Mouse (Mus musculus) forebrain, embryonic 12.5 days (tissue): ENCODE results near the gene Impdh2. TPM values are rescaled to one million over a fixed set of nuclear protein-coding genes. Genes with fewer than 3 reads are reported as not detected.

Source experiments
- ATAC-seq: fragments of 200-750 bp; cut with Nextera tagmentation; 2 replicates; pipeline ENCODE4 v1.8.0; 2017; ENCODE audit warnings: moderate TSS enrichment; ENCODE audit not compliant: low FRiP score
- H3K27ac ChIP-seq: fragments of 300-500 bp; sonication (generic); 2 replicates; pipeline ENCODE4 v1.5.1; 2016; ENCODE audit warnings: mild to moderate bottlenecking
- H3K27me3 ChIP-seq: fragments of 300-500 bp; sonication (generic); 2 replicates; pipeline ENCODE4 v1.6.1; 2016; ENCODE audit warnings: mild to moderate bottlenecking
- H3K36me3 ChIP-seq: fragments of 300-500 bp; sonication (generic); replicated peaks from 2 replicates; pipeline ENCODE4 v1.6.1; 2016; ENCODE audit warnings: mild to moderate bottlenecking
- H3K4me1 ChIP-seq: fragments of 300-500 bp; sonication (generic); 2 replicates; pipeline ENCODE4 v1.6.1; 2016
- H3K4me2 ChIP-seq: fragments of 300-500 bp; sonication (generic); 2 replicates; pipeline ENCODE4 v1.6.1; 2016; ENCODE audit warnings: mild to moderate bottlenecking, moderate library complexity
- H3K4me3 ChIP-seq: fragments of 300-500 bp; sonication (generic); replicated peaks from 2 replicates; pipeline ENCODE4 v1.5.1; 2016; ENCODE audit warnings: mild to moderate bottlenecking
- H3K9ac ChIP-seq: fragments of 300-500 bp; sonication (generic); 2 replicates; pipeline ENCODE4 v1.6.1; 2016; ENCODE audit warnings: mild to moderate bottlenecking
- H3K9me3 ChIP-seq: fragments of 300-500 bp; sonication (generic); 2 replicates; pipeline ENCODE4 v1.6.1; 2016
- WGBS: fragments of 180-500 bp; shearing (Covaris S2); methylation state at CpG from one replicate; pipeline ENCODE4 v1.1.7; 2016; 5-methylcytosine and 5-hydroxymethylcytosine counted together
- polyA plus RNA-seq: library from polyadenylated mRNA; unstranded; fragments of >200 nt; fragmentation: Nextera tagmentation; extraction: Ambion mirVana; gene quantifications from 2 replicates; pipeline ENCODE4 v1.2.1, GENCODE M21; 2016

Gene Impdh2
- polyA plus RNA-seq, 1 experiment from 2014 or later, result 159 TPM

- Histone ChIP-seq H3K4me2 (no peak overlapping the region), H3K9ac (no peak overlapping the region), H3K27me3 (no peaks in the 10 kb centered on the region), H3K36me3 (peaks cover 66% of the 10 kb centered on the region), H3K27ac (0 out of 2 replicates have a peak overlapping the region, but pooled peaks have one; percentile 2), H3K4me1 (peaks cover 77% of the 10 kb centered on the region), H3K4me3 (no peak overlapping the region), H3K9me3 (no peaks in the 10 kb centered on the region)
- WGBS, result 88% methylated on average over 10 of the region's 10 CpGs
- no peak for ATAC-seq
Measured at GRCm38 (mm10) chr9:108572321-108572720, 12.2 kb downstream of the Impdh2 start.

- H3K4me2 ChIP-seq, result peak overlapping the region; percentile 15; the same call in 1 of the 2 replicates
- no peaks in the 10 kb centered on the region for H3K9me3 ChIP-seq
- no peaks in the 10 kb centered on the region for H3K27me3 ChIP-seq
- peak overlapping the region; percentile 36; the same call in 1 of the 2 replicates for H3K27ac ChIP-seq
- no peak overlapping the region for H3K4me3 ChIP-seq
- WGBS, result 47% methylated on average over 26 of the region's 26 CpGs
- H3K9ac ChIP-seq, result 0 out of 2 replicates have a peak overlapping the region, but pooled peaks have one; percentile 17
- no peak for ATAC-seq
- peaks cover 71% of the 10 kb centered on the region for H3K4me1 ChIP-seq
- H3K36me3 ChIP-seq, result peaks cover 66% of the 10 kb centered on the region
Measured at GRCm38 (mm10) chr9:108573774-108574690, 13.9 kb downstream of the Impdh2 start.

GRCm38 (mm10) chr9:108574921-108575320 is 14.8 kb downstream of the Impdh2 start:
- no peaks in the 10 kb centered on the region for H3K9me3 ChIP-seq
- H3K4me1 ChIP-seq, result peaks cover 73% of the 10 kb centered on the region
- H3K4me3 ChIP-seq, result no peak overlapping the region; the same call in 1 of the 2 replicates
- peak overlapping the region; percentile 21; the same call in 1 of the 2 replicates for H3K27ac ChIP-seq
- ATAC-seq, result no peak
- peaks cover 66% of the 10 kb centered on the region for H3K36me3 ChIP-seq
- H3K9ac ChIP-seq, result no peak overlapping the region
- WGBS, result 86% methylated on average over 12 of the region's 12 CpGs
- no peaks in the 10 kb centered on the region for H3K27me3 ChIP-seq
- peak overlapping the region; percentile 15; the same call in 1 of the 2 replicates for H3K4me2 ChIP-seq

GRCm38 (mm10) chr9:108575321-108576297 is 15.5 kb downstream of the Impdh2 start:
- ATAC-seq, result no peak
- Histone ChIP-seq H3K4me2 (peak overlapping the region; percentile 90; the same call in 1 of the 2 replicates), H3K27ac (no peak overlapping the region), H3K27me3 (no peaks in the 10 kb centered on the region), H3K9me3 (no peaks in the 10 kb centered on the region), H3K4me3 (no peak overlapping the region; the same call in 1 of the 2 replicates), H3K4me1 (peaks cover 69% of the 10 kb centered on the region), H3K36me3 (peaks cover 65% of the 10 kb centered on the region), H3K9ac (peak overlapping the region; percentile 8; the same call in 1 of the 2 replicates)
- WGBS, result 91% methylated on average over 37 of the region's 37 CpGs

GRCm38 (mm10) chr9:108577025-108577424 is 16.9 kb downstream of the Impdh2 start:
- Histone ChIP-seq H3K4me1 (peaks cover 63% of the 10 kb centered on the region), H3K27ac (peak overlapping the region; percentile 97; the same call in 1 of the 2 replicates), H3K36me3 (peaks cover 57% of the 10 kb centered on the region), H3K4me2 (peak overlapping the region; percentile 90), H3K9me3 (no peaks in the 10 kb centered on the region), H3K9ac (peak overlapping the region; percentile 97), H3K4me3 (peak overlapping the region; percentile 78), H3K27me3 (no peaks in the 10 kb centered on the region)
- WGBS, result 40% methylated on average over 6 of the region's 6 CpGs
- no peak for ATAC-seq

GRCm38 (mm10) chr9:108577934-108578544 is 18.0 kb downstream of the Impdh2 start:
- H3K9me3 ChIP-seq, result no peaks in the 10 kb centered on the region
- H3K27ac ChIP-seq, result peak overlapping the region; percentile 97
- H3K27me3 ChIP-seq, result no peaks in the 10 kb centered on the region
- under 1% methylated on average over 22 of the region's 24 CpGs for WGBS
- H3K9ac ChIP-seq, result peak overlapping the region; percentile 97
- H3K4me2 ChIP-seq, result peak overlapping the region; percentile 90
- H3K4me3 ChIP-seq, result peak overlapping the region; percentile 78
- peaks cover 48% of the 10 kb centered on the region for H3K36me3 ChIP-seq
- peaks cover 63% of the 10 kb centered on the region for H3K4me1 ChIP-seq
- ATAC-seq, result peak; percentile 52

GRCm38 (mm10) chr9:108578545-108579343 is 18.7 kb downstream of the Impdh2 start, which contains the start of gene Wdr6:
Wdr6 (minus strand) TSS chr9:108578739.
- H3K27ac ChIP-seq, result peak within 1 kb of the TSS; percentile 97
- no peaks in the 10 kb centered on the region for H3K27me3 ChIP-seq
- H3K4me2 ChIP-seq, result peak within 1 kb of the TSS; percentile 90
- H3K9me3 ChIP-seq, result no peaks in the 10 kb centered on the region
- H3K9ac ChIP-seq, result peak within 1 kb of the TSS; percentile 97
- 5% methylated on average over 51 of the region's 51 CpGs for WGBS
- H3K4me3 ChIP-seq, result peak within 1 kb of the TSS; percentile 78
- peaks cover 41% of the 10 kb centered on the region for H3K36me3 ChIP-seq
- peaks cover 57% of the 10 kb centered on the region for H3K4me1 ChIP-seq
- peak; percentile 98 for ATAC-seq

GRCm38 (mm10) chr9:108579344-108579690 is 19.2 kb downstream of the Impdh2 start:
- Histone ChIP-seq H3K4me1 (peaks cover 51% of the 10 kb centered on the region), H3K27me3 (no peaks in the 10 kb centered on the region), H3K9me3 (no peaks in the 10 kb centered on the region), H3K27ac (peak overlapping the region; percentile 97), H3K4me2 (peak overlapping the region; percentile 90), H3K9ac (peak overlapping the region; percentile 97), H3K36me3 (peaks cover 36% of the 10 kb centered on the region), H3K4me3 (peak overlapping the region; percentile 78)
- WGBS, result 79% methylated on average over 5 of the region's 5 CpGs
- no peak; the same call in 1 of the 2 replicates for ATAC-seq

- WGBS, result under 1% methylated on average over 14 of the region's 14 CpGs
- ATAC-seq, result peak; percentile 98
- Histone ChIP-seq H3K27me3 (no peaks in the 10 kb centered on the region), H3K27ac (peak overlapping the region; percentile 99), H3K9ac (peak overlapping the region; percentile 59), H3K4me1 (peaks cover 40% of the 10 kb centered on the region), H3K4me3 (peak overlapping the region; percentile 22), H3K9me3 (no peaks in the 10 kb centered on the region), H3K4me2 (peak overlapping the region; percentile 59), H3K36me3 (no peaks in the 10 kb centered on the region; the same call in none of the 2 replicates)
Measured at GRCm38 (mm10) chr9:108587571-108588180, 27.6 kb downstream of the Impdh2 start.

GRCm38 (mm10) chr9:108589229-108589628 is 29.1 kb downstream of the Impdh2 start:
- H3K9me3 ChIP-seq, result no peaks in the 10 kb centered on the region
- H3K4me2 ChIP-seq, result no peak overlapping the region
- H3K27ac ChIP-seq, result peak overlapping the region; percentile 99
- no peak for ATAC-seq
- no peaks in the 10 kb centered on the region; the same call in 1 of the 2 replicates for H3K36me3 ChIP-seq
- WGBS, result 78% methylated on average over 5 of the region's 5 CpGs
- H3K9ac ChIP-seq, result no peak overlapping the region
- peaks cover 40% of the 10 kb centered on the region for H3K4me1 ChIP-seq
- H3K27me3 ChIP-seq, result no peaks in the 10 kb centered on the region
- no peak overlapping the region for H3K4me3 ChIP-seq
